Comparison of ENCODE assay signal across 30 mouse cellular contexts in genomic region chr12:111235631-111236030, GRCm38 (mm10). TPM values are rescaled to one million over a fixed set of nuclear protein-coding genes. Genes with fewer than 3 reads are reported as not detected.
"Had no signal": no experiment of that assay in that cellular context is flagged by ENCODE, and none has a peak within 500 bp of the region (broad histone marks: within the 10 kb centered on the region; RNA-seq: fewer than 3 reads in every experiment).

No protein-coding gene starts in this region.

- H3K4me2 ChIP-seq: intestine, embryonic 15.5 days; kidney, embryonic 15.5 days; limb, embryonic 13.5 days; liver, embryonic 13.5 days; midbrain, embryonic 13.5 days; neural tube, embryonic 13.5 days; stomach, embryonic 15.5 days had no signal

- H3K27me3 ChIP-seq: intestine, embryonic 15.5 days; kidney, embryonic 15.5 days; limb, embryonic 13.5 days; liver, embryonic 13.5 days; megakaryocyte, embryonic 14.5 days; midbrain, embryonic 13.5 days; neural tube, embryonic 13.5 days; stomach, embryonic 15.5 days had no signal

- H3K9ac ChIP-seq: intestine, embryonic 15.5 days; kidney, embryonic 15.5 days; limb, embryonic 13.5 days; liver, embryonic 13.5 days; midbrain, embryonic 13.5 days; neural tube, embryonic 13.5 days; stomach, embryonic 15.5 days had no signal

- H3K4me3 ChIP-seq: intestine, embryonic 15.5 days; kidney, embryonic 15.5 days; limb, embryonic 10.5 days; limb, embryonic 13.5 days; liver, embryonic 13.5 days; megakaryocyte, embryonic 14.5 days; midbrain, embryonic 10.5 days; midbrain, embryonic 13.5 days; myocyte; neural tube, embryonic 13.5 days; stomach, embryonic 15.5 days had no signal

- DNase-seq: kidney, adult 11 months; kidney, adult 8-10 months; kidney, postnatal 25 days; liver; liver, embryonic 13.5 days; lung, adult 2 months; lung, postnatal 36 days; retina, postnatal 1 day; right cerebral cortex, postnatal 25 days; spleen, adult 18-20 months; thymus, postnatal 25 days had no signal

- H3K27ac ChIP-seq: intestine, embryonic 15.5 days; kidney, embryonic 15.5 days; limb, embryonic 10.5 days; limb, embryonic 13.5 days; liver, embryonic 13.5 days; midbrain, embryonic 10.5 days; midbrain, embryonic 13.5 days; neural tube, embryonic 13.5 days had no signal

- H3K36me3 ChIP-seq: intestine, embryonic 15.5 days; stomach, embryonic 15.5 days had no signal

- ATAC-seq: intestine, embryonic 15.5 days; midbrain, embryonic 13.5 days; midbrain, embryonic 16.5 days had no signal

- H3K4me1 ChIP-seq: intestine, embryonic 15.5 days; limb, embryonic 10.5 days; midbrain, embryonic 10.5 days; midbrain, embryonic 13.5 days; stomach, embryonic 15.5 days had no signal

- H3K9me3 ChIP-seq: intestine, embryonic 15.5 days; kidney, embryonic 15.5 days; limb, embryonic 10.5 days; limb, embryonic 13.5 days; liver, embryonic 13.5 days; megakaryocyte, embryonic 14.5 days; midbrain, embryonic 10.5 days; midbrain, embryonic 13.5 days; neural tube, embryonic 13.5 days; stomach, embryonic 15.5 days had no signal

RNA-seq across cellular contexts. Expression of gene Amn, which starts 35.3 kb away (rescaled TPM):
- total RNA-seq: monocyte, adult 5-6 weeks had no signal

RNA-seq across cellular contexts. Expression of gene 4930595D18Rik, which starts 51.3 kb away (rescaled TPM):
- total RNA-seq: layer of hippocampus, adult 8-10 months; left cerebral cortex, adult 18-20 months; left cerebral cortex, postnatal 25 days; monocyte, adult 5-6 weeks; neutrophil, adult 5-6 weeks had no signal
- polyA plus RNA-seq: intestine, embryonic 15.5 days; kidney, embryonic 15.5 days; large intestine, adult 2 months; limb, embryonic 10.5 days; limb, embryonic 13.5 days; liver, embryonic 13.5 days; liver, embryonic 16.5 days; lung, adult 2 months; lung, embryonic 16.5 days; midbrain, embryonic 10.5 days; midbrain, embryonic 13.5 days; midbrain, embryonic 16.5 days; myocyte; neural tube, embryonic 13.5 days; stomach, embryonic 15.5 days had no signal
